Mouse (Mus musculus) fibroblast of lung, adult 2 months (primary cell): Measurements from ENCODE around the gene Gm5849.
"Not testable (repeated sequence)": the region's sequence is repeated elsewhere in the genome, so short reads cannot be mapped to it uniquely, and the experiment has no call there.

Experiments used
- DNase-seq: peaks from one replicate; pipeline ENCODE4 v3.0.0-alpha.2; 2011; ENCODE audit warnings: low read depth

The Gm5849 gene

GRCm38 (mm10) chr3:90777776-90778175 lies at the start of gene Gm5849:
Gm5849 (minus strand) TSS chr3:90777876.
- DNase-seq, result not testable (repeated sequence)

GRCm38 (mm10) chr3:90749658-90750057 lies 28.0 kb downstream of the Gm5849 start:
- DNase-seq, result no peak

GRCm38 (mm10) chr3:90726606-90727005 lies 51.1 kb downstream of the Gm5849 start, which contains the start of gene Pglyrp4:
Pglyrp4 (plus strand) TSS chr3:90726906.
- DNase-seq, result no peak
